Mouse (Mus musculus) lung, adult 2 months (tissue): Measurements from ENCODE around the gene Nudt6.

Experiments used
- CTCF ChIP-seq: fragments of 200-500 bp; IDR thresholded peaks from 2 replicates; pipeline ENCODE4 v1.5.1; 2011; ENCODE audit warnings: mild to moderate bottlenecking, low read length, control low read depth; ENCODE audit not compliant: insufficient read depth
- POLR2A ChIP-seq: fragments of 200-500 bp; IDR thresholded peaks from 2 replicates; pipeline ENCODE4 v1.6.1; 2011; ENCODE audit warnings: low read depth, mild to moderate bottlenecking, control low read depth, low read length, borderline replicate concordance; ENCODE audit errors: extremely low read depth

DNA sequence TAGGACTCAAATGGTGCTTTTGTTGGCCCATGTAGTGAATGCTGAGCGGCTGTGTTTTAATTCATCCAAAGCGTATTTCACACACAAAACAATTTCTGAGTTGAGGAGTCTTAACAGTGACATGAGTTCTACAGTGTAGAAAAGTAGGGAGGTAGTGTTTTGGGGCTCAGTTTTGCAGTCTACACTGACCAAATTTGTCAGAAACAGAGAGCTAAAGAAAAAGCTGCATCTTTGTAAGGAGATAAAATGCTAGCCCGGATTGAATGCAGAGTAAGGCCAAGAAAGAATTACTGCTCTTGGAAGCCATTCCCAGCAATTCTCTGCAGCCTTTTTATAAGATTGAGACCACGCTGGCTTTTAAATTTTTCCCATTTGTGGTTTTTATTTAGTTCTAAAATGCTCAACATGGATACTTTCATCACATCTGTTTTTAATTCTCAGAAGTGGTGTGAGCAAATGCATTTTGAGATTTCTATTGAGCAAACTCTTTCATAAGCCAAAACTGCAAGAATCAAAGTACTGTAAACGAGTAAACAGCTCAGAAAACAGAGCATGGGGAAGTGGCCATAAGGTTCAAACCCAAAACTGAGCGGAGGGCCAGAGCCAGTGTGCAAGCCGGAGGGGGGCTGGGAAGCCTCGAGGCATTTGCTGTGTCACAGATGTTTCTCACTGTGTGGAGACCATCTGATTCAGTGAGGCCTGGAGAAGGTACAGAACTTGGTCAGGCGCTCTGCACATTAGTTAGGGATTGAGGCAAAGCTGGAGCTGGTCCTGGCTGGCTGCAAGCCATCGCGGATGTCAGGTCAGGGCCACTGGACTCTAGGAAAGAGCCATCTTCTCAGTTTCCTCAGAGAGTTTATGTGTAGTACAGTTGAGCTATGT is 18.0 kb downstream of the Nudt6 start:
- TF ChIP-seq CTCF (no peak), POLR2A (no peak)
